In the genomic region with DNA sequence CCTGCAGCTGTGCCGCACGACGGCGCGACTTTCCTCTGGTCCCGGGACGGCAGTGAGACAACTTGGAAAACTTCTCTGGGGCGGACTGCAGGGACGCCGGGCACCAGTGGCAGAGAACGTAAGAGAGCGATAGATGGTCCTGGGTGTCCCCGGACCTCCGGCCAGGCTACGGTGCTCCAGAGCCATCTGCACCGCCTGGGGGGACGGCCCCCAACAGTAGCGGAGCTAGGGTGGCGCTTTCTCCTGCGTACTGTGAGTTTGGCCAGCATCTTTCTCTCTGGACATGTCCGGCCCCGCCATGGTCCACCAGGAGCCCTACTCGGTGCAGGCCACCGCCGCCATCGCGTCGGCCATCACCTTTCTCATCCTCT, we compare ENCODE assay signal across 8 mouse cellular contexts. TPM values are rescaled to one million over a fixed set of nuclear protein-coding genes. Genes with fewer than 3 reads are reported as not detected.
DNase-seq lines count a peak whose midpoint lies in the region; ATAC-seq lines count a peak whose summit lies in the region.
"Had no signal": no experiment of that assay in that cellular context is flagged by ENCODE, and none has a peak within 500 bp of the region (broad histone marks: within the 10 kb centered on the region; RNA-seq: fewer than 3 reads in every experiment).

No protein-coding gene starts in this region.

- H3K4me2 ChIP-seq in lung, embryonic 16.5 days (ENCODE audit: low read depth, low read length): peak overlapping the region; percentile 70
- peak overlapping the region; percentile 74 for H3K4me2 ChIP-seq in forebrain, embryonic 13.5 days
- peak overlapping the region; percentile 89 for H3K4me2 ChIP-seq in limb, embryonic 15.5 days
- H3K4me2 ChIP-seq in stomach, embryonic 14.5 days (replicated peaks; ENCODE audit: low read depth, low read length): peak overlapping the region; percentile 65

- peaks cover 10% of the 10 kb centered on the region for H3K4me1 ChIP-seq in lung, embryonic 16.5 days (replicated peaks; ENCODE audit: control insufficient read depth, insufficient read depth, low read length)
- peaks cover 16% of the 10 kb centered on the region for H3K4me1 ChIP-seq in forebrain, embryonic 13.5 days
- H3K4me1 ChIP-seq in limb, embryonic 15.5 days: peaks cover 16% of the 10 kb centered on the region
- H3K4me1 ChIP-seq in stomach, embryonic 14.5 days (ENCODE audit: control insufficient read depth, insufficient read depth, low read length): peaks cover 10% of the 10 kb centered on the region; the same call in 1 of the 2 replicates

- DNase-seq in lung, adult 18-20 months: no peak
- no peak for DNase-seq in cerebellum, adult 18-20 months
- DNase-seq in right cerebral cortex, postnatal 14 days: no peak

- H3K27ac ChIP-seq in lung, embryonic 16.5 days (ENCODE audit: low read length): no peak overlapping the region
- H3K27ac ChIP-seq in forebrain, embryonic 13.5 days: no peak overlapping the region
- no peak overlapping the region for H3K27ac ChIP-seq in limb, embryonic 15.5 days
- no peak overlapping the region for H3K27ac ChIP-seq in stomach, embryonic 14.5 days (ENCODE audit: low read length)

- peak overlapping the region; percentile 13; the same call in 1 of the 2 replicates for H3K9ac ChIP-seq in lung, embryonic 16.5 days (ENCODE audit: low read length)
- H3K9ac ChIP-seq in forebrain, embryonic 13.5 days: peak overlapping the region; percentile 40
- H3K9ac ChIP-seq in limb, embryonic 15.5 days: no peak overlapping the region
- no peak overlapping the region for H3K9ac ChIP-seq in stomach, embryonic 14.5 days (replicated peaks; ENCODE audit: low read depth, low read length)

- peak; percentile 13; the same call in 1 of the 2 replicates for ATAC-seq in lung, embryonic 16.5 days (ENCODE audit: low read depth)
- ATAC-seq in forebrain, embryonic 13.5 days: peak; percentile 25; the same call in 1 of the 2 replicates
- no peak for ATAC-seq in limb, embryonic 15.5 days (ENCODE audit: insufficient number of reproducible peaks, low FRiP score, low TSS enrichment, low read depth)
- 0 out of 2 replicates have a peak, but pooled peaks have one; percentile 5 for ATAC-seq in stomach, embryonic 14.5 days (ENCODE audit: insufficient number of reproducible peaks, insufficient read depth, low FRiP score, low read depth)

- H3K27me3 ChIP-seq in lung, embryonic 16.5 days (ENCODE audit: control insufficient read depth, insufficient read depth, low read depth, low read length): peaks cover 42% of the 10 kb centered on the region
- H3K27me3 ChIP-seq in forebrain, embryonic 13.5 days: peaks cover 76% of the 10 kb centered on the region
- peaks cover 77% of the 10 kb centered on the region for H3K27me3 ChIP-seq in limb, embryonic 15.5 days
- peaks cover 23% of the 10 kb centered on the region for H3K27me3 ChIP-seq in stomach, embryonic 14.5 days (ENCODE audit: control insufficient read depth, insufficient read depth, low read length)

- H3K36me3 ChIP-seq in lung, embryonic 16.5 days (ENCODE audit: control insufficient read depth, insufficient read depth, low read length): no peaks in the 10 kb centered on the region
- H3K36me3 ChIP-seq in forebrain, embryonic 13.5 days (ENCODE audit: poor library complexity, severe bottlenecking): no peaks in the 10 kb centered on the region
- no peaks in the 10 kb centered on the region for H3K36me3 ChIP-seq in limb, embryonic 15.5 days
- H3K36me3 ChIP-seq in stomach, embryonic 14.5 days (ENCODE audit: control insufficient read depth, insufficient read depth, low read length): no peaks in the 10 kb centered on the region

- WGBS in lung, embryonic 16.5 days: under 1% methylated on average over 28 of the region's 28 CpGs
- WGBS in forebrain, embryonic 13.5 days: under 1% methylated on average over 28 of the region's 28 CpGs
- 0% methylated on average over 28 of the region's 28 CpGs for WGBS in limb, embryonic 15.5 days
- under 1% methylated on average over 28 of the region's 28 CpGs for WGBS in stomach, embryonic 14.5 days

- H3K4me3 ChIP-seq in lung, embryonic 16.5 days (ENCODE audit: low read length): peak overlapping the region; percentile 42
- H3K4me3 ChIP-seq in forebrain, embryonic 13.5 days: peak overlapping the region; percentile 44
- peak overlapping the region; percentile 45 for H3K4me3 ChIP-seq in limb, embryonic 15.5 days
- H3K4me3 ChIP-seq in stomach, embryonic 14.5 days (ENCODE audit: low read depth, low read length): peak overlapping the region; percentile 37

- no peaks in the 10 kb centered on the region for H3K9me3 ChIP-seq in lung, embryonic 16.5 days (ENCODE audit: control insufficient read depth, low read length)
- no peaks in the 10 kb centered on the region for H3K9me3 ChIP-seq in forebrain, embryonic 13.5 days (replicated peaks)
- H3K9me3 ChIP-seq in limb, embryonic 15.5 days: no peaks in the 10 kb centered on the region
- no peaks in the 10 kb centered on the region for H3K9me3 ChIP-seq in stomach, embryonic 14.5 days (ENCODE audit: control insufficient read depth, low read depth, low read length)

RNA-seq across cellular contexts. Expression of gene Adra2b, which starts 0.3 kb away (rescaled TPM):
- 0.30 and 0.50 TPM in 2 replicates for polyA plus RNA-seq in lung, embryonic 16.5 days (2015; fragmentation: Nextera tagmentation; extraction: Ambion mirVana)
- 0.18 and 0.42 TPM in 2 replicates for polyA plus RNA-seq in forebrain, embryonic 13.5 days (2015; fragmentation: Nextera tagmentation; extraction: Ambion mirVana)
- polyA plus RNA-seq in limb, embryonic 15.5 days (2015; fragmentation: Nextera tagmentation; extraction: Ambion mirVana): 0.38 and 0.48 TPM in 2 replicates
- 0.64 and 0.98 TPM in 2 replicates for polyA plus RNA-seq in stomach, embryonic 14.5 days (2014; fragmentation: Nextera tagmentation; extraction: Ambion mirVana)

RNA-seq across cellular contexts. Expression of gene Astl, which starts 24.8 kb away (rescaled TPM):
- not detected in 2 replicates for polyA plus RNA-seq in lung, embryonic 16.5 days (2015; fragmentation: Nextera tagmentation; extraction: Ambion mirVana)
- polyA plus RNA-seq in forebrain, embryonic 13.5 days (2015; fragmentation: Nextera tagmentation; extraction: Ambion mirVana): not detected in 2 replicates
- polyA plus RNA-seq in limb, embryonic 15.5 days (2015; fragmentation: Nextera tagmentation; extraction: Ambion mirVana): 0.12 and 0.22 TPM in 2 replicates
- not detected in 2 replicates for polyA plus RNA-seq in stomach, embryonic 14.5 days (2014; fragmentation: Nextera tagmentation; extraction: Ambion mirVana)
- polyA plus RNA-seq: adrenal gland, adult 2 months had no signal

RNA-seq across cellular contexts. Expression of gene Dusp2, which starts 27.3 kb away (rescaled TPM):
- polyA plus RNA-seq in lung, embryonic 16.5 days (2015; fragmentation: Nextera tagmentation; extraction: Ambion mirVana): 6.1 and 6.2 TPM in 2 replicates
- 3.1 and 3.6 TPM in 2 replicates for polyA plus RNA-seq in forebrain, embryonic 13.5 days (2015; fragmentation: Nextera tagmentation; extraction: Ambion mirVana)
- polyA plus RNA-seq in limb, embryonic 15.5 days (2015; fragmentation: Nextera tagmentation; extraction: Ambion mirVana): 7.4 TPM in 2 replicates
- 3.2 and 3.8 TPM in 2 replicates for polyA plus RNA-seq in stomach, embryonic 14.5 days (2014; fragmentation: Nextera tagmentation; extraction: Ambion mirVana)

Comparison
In these comparisons a context has a peak if more than half of its experiments do, and no peak if none do; other contexts are left out.
1. H3K9ac ChIP-seq: peak in lung, embryonic 16.5 days (single experiment) and forebrain, embryonic 13.5 days (single experiment); none in limb, embryonic 15.5 days (single experiment) and stomach, embryonic 14.5 days (single experiment).
2. Peak in every context shown above with its lines, with median percentiles within 50 percentile points of each other: H3K4me2 ChIP-seq and H3K4me3 ChIP-seq.